Mouse (Mus musculus) right cerebral cortex, postnatal 36 days (tissue): ENCODE results near the gene Mdp1.

Experiments
- DNase-seq, 2 experiments: peaks; one replicate each; pipeline ENCODE4 v3.0.0; 2022; ENCODE audit warnings: low spot score in 2 of 2, mixed read lengths in 1 of 2

Mdp1 gene

DNA sequence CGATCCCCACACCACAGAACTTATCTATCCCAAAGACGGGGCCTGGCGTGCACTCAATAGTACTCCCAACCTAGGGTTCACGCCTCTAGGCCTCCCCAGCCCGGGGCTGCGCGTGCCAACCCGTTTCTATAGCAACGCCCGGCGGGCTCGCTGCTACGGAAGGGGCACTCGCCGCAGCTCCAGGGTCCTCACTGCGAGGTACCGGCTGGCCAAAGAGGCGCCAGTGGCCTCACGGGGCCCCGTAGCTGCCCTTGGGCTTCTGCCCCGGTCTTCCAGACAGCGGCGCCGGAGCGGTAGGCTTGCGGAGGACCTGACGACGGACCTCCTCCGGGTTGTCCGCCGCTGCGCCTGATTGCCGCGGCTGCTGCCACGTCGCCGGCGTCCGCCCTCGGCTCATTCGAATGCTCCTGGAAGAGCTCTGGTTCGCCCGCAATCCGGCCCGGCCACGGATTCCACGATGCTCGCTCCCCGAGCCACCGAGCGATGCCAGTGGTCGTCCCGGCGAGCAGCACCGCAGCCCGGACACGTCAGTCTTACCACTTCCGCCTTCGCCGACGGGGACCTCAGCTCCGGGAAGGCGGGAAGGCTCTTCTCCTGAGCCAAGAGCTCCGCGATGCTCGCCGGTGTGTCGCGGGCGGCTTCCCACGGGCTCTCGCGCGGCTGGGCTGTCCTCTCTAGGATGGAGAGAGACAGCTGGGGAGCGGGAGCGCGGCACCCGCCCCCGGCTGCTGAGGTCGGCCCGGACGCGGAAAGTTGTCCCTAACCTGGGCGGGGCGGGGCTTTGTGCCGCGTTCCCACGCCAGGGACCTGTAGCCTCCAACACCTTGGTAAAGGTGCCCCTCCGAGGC, 17.0 kb downstream of the Mdp1 start, which contains the start of gene Tm9sf1:
Gene Tm9sf1 (minus strand): TSS at position 747 of the 848 bp plus-strand sequence.
- peak; percentile 82 to 83 for DNase-seq

DNA sequence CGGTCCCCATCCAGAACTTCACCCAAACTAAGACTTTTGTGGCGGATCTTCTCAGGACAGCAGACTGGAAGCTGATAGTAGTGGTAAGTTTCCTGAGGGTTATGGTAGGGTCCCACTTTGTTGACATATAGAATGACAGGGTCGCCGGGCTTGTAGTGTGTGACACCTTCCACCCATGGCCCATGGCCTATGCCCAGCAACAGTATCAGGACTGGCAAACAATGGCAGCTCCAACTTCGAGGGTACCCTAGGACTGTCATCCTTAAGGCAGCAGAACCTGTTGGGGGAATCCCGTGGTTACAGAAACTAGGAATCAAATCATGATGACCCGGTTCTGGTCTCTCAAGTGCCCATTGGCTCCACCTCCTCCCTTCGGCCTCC, 17.6 kb downstream of the Mdp1 start:
- DNase-seq = no peak

DNA sequence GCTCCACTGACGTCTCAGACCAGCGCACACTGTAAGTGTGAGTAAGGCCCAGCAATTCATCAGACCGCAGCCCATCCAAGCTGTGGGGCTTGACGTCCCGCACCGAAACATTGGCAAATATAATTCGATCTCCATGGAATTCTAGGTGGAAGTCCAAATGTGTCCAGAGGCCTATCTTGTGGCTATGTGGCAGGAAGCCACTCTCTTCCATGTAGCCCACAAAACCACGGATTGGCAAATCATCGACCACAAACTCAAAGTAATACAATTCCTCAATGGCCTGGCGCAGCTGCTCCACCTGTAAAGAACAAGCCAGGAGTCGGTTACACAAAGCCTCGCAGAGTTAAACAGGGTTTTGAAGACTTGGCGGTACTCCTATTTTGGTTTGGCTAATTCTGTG, 19.0 kb downstream of the Mdp1 start:
- DNase-seq = no peak

DNA sequence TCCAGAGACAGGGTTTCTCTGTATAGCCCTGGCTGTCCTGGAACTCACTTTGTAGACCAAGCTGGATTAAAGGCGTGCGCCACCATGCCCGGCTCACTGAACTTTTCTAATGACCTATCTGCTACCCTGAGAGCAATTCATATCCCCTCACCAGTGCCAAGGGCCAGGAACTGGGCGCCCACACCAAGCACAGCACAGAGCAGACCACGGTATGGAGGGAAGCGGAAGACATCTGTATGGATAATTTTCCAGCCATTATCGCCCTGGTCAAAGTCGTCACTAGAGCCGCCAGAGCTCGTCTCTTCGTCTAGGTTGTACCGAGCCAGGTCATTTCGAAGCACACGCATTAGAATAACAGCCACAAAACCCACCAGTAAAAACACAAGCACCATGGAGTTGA, 19.5 kb downstream of the Mdp1 start:
- no peak for DNase-seq

DNA sequence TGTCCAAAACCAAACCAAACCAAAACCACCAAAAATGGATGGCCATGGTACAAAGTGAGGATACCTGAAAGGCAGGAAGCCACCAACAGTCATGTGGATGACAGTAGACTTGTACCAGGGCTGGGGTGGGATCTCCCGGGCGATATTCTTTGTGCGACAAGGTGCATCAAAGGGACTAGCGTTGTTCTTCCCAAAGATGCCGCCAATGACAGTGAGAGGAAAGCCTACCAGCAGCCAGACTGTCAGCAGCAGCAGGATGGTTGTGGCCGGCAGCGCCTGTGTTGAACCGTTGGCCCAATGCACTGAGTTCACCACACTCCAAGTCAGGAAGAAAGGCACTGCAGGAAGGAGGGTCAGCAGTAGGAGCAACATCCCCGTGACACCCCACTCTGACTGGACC, 22.5 kb downstream of the Mdp1 start, which contains the start of gene Gm49378:
Gene Gm49378 (minus strand): TSS at position 101 of the 400 bp plus-strand sequence.
- DNase-seq = no peak

DNA sequence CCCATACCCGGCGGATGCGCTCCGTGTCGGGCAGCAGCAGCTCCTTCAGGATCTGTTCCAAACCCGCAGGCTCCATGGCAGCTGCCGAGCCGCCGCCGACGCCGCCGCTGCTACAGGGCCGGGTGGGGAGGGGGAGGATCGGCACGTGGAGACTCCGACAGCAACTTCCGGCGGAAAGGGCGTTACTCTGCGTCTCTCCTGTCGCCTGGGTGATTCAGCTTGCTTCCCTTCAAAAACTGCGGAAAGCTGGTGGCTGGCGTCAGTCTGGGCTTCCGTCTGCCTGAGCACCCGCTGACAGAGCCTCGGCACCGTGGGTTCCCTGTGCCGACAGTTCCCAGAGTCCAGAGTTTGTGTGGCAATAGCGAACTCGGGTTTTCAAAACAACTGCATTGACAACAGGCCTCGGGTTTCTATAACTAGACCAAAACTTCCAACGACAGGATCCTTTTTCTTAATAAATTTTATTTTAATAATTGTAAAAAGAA, 24.7 kb downstream of the Mdp1 start, which contains the start of gene Ipo4:
Gene Ipo4 (minus strand): TSS at position 435 of the 485 bp plus-strand sequence.
- peak; percentile 84 to 90 for DNase-seq

DNA sequence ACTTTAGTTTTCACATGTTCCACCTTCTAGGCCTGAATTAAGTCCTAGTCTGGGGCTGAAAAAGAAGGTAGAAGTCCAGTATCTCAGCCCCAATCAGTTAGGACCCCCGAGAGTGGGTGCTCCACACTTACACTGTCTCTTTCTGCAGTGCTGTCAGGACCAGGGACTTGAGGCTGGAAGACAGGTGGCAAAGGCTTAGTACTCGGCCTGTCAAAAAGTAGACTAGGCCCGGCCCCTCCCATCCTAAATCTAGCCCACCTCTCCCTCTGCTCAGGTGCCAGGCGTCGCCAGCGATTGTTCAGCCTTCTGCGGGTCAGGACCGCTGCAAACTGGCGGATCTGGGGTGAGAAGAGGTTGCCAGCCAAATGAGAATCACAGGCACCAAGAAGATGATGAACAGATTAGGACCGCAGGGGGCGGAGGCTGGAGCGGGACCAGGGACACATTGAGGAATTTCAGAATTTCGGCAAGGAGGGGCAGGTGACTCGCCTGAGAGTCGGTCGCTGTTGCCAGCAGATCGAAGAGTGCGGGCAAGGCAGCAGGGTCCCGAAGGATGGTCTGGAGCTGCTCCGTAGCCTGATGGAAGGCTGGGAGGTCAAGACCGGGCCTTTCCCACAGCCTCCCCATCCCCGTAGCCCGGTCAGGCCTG, 25.3 kb downstream of the Mdp1 start:
- peak; percentile 15 to 17 for DNase-seq

DNA sequence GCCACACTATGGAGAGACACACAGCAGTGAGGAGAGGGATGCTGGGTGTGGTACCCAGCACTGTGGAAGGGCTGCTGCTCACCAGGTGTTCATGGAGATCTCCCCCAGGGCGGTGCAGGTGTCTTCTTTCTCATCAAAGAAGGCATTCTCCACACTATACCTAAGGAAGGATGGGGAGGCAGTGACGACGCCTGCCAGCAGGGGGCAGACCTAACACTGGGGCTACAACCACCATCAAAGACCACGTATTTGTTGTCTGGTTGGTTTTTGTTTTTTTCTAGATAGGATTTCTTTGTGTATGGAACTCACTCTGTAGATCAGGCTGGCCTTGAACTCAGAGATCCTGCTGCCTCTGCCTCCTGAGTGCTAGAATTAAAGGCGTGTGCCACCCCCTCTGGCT, 31.0 kb downstream of the Mdp1 start:
- DNase-seq = no peak

DNA sequence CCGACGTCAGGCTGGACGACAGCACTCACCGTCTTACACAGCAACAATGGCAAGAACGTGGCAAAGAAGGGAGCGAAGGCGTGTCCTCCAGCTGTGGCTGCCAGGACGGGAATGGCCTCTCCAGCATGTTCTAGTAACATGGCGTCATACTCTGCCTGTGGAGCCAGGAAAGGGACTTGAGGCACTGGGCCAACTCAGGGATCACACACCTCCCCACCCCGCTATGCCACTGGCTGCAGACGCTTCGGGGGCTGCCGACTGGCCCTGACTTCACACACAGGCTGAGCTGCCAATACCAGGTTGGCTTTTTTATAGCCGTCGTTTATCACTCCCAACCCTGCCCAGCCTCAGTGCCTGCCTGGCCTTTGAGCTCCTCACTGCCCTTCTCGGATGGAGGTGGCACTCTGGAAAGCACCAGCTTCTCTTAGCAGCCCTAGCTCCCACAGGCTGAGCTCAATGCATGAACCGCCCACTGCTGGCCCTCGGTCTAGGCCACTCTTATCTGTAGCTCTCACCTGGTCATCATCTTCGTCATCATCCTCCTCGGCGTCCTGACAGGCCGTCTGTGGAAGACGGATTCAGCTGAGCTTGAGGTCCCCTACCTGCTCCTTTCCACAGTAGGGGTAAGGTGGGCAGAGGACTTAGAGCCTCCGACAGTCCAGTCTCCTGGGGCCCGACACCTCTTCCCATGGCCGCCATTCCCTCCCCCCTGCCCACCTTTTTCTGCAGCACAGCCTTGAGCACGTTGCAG, 32.1 kb downstream of the Mdp1 start:
- no peak for DNase-seq

DNA sequence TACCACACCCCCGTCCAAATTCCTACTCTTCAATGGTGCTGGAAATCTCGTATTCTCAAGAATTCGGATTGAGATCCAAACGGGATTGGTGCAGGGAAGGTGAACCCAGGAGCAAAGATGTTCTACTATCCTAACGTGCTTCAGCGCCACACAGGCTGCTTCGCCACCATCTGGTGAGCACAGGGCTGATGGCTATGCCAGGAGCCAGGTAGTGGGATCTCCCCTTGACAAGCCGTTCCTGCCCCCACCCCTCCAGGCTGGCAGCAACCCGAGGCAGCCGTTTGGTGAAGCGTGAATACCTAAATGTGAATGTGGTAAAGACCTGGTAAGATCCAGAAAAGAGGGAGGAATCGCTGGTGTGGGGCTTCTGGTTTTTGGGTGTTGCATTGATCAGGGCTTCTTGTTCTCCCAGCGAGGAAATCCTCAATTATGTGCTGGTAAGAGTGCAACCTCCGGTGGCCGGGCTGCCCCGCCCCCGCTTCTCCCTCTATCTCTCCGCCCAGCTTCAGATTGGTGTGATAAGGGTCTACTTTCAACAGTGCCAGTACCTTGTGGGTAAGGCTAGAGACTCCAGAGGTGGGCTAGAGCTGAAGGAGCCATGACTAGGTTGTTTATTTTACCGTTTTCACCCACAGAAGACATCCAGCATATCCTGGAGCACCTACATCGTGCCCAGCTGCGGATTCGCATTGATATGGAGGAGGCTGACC, 41.7 kb downstream of the Mdp1 start:
- no peak for DNase-seq

DNA sequence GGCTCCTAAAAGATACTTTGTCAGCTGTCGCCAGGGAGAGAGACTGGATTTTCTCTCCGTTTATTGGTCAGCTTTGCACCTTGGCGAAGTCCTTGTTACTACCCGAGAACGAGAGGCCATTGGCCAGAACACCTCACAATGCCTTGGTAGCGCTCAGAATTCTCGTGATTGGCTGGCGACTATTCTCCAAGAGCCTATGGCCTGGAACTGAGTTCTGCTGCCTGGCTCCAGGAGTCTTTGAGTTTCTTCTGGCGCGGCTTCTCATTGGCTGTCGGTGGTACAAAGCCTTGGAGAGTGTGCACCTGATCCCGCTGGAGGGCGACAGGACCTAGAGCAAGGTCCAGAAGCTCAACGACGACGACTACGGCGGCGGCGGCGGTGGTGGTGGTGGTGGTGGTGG, 42.5 kb downstream of the Mdp1 start, which contains the start of gene Rec8:
Gene Rec8 (plus strand): TSS at position 216 of the 400 bp plus-strand sequence.
- no peak for DNase-seq

DNA sequence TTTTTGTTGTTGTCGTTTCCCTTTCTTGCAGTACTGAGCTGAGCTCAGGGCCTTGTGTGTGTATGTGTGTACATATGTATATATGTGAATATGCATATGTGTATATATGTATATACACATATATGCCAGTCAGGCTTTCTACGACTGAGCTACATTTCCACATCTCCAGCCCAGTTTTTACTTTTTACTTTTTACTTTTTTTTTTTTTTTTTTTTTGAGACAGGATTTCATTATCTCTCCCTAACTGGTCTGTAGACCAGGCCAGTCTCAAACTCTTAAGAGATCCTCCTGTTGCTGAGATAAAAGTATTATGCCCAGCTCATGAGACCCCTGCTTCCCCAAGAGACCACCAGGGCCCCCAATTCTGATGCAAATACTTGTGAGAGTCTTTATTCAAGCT, 43.5 kb downstream of the Mdp1 start:
- no peak for DNase-seq

DNA sequence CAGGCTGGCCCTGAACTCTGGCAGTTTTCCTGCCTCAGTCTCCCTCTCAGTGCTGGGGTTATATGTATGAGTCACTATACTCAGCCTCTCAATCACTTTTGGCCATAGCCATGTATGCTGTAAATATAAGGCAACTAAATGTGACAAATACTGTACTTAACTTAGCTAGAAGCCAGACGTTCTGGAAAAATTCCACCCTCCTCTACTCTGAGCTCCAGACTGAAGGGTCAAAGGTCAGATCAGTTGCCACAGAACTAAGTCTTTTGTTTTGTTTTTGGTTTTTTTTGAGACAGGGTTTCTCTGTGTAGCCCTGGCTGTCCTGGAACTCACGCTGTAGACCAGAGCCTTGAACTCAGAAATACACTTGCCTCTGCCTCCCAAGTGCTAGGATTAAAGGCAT, 44.4 kb downstream of the Mdp1 start:
- no peak for DNase-seq

DNA sequence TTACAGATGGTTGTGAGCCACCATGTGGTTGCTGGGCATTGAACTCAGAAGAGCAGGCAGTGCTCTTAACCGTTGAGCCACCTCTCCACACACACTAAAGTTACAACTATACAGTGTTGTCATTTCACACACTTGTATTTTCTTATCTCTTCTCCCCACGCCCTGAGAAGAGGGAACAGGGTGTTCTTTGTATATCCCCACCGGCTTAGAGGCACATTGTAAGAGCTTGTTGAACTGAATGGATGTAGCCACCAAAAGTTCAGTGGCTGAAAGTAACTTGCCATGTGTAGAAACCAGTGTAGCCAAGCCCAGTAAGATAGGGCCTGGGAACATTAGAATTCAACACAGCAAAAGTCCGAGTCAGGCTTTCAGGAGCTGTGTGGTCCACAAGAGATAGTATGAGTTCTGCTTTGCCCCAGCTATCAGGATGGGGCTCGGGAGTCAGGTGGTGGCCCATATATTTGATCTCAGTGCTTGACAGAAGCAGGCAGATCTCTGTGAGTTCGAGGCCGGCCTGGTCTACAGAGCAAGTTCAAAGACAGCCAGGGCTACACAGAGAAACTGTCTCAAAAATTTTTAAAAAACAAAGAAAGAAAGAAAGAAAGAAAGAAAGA, 45.6 kb downstream of the Mdp1 start:
- no peak for DNase-seq

DNA sequence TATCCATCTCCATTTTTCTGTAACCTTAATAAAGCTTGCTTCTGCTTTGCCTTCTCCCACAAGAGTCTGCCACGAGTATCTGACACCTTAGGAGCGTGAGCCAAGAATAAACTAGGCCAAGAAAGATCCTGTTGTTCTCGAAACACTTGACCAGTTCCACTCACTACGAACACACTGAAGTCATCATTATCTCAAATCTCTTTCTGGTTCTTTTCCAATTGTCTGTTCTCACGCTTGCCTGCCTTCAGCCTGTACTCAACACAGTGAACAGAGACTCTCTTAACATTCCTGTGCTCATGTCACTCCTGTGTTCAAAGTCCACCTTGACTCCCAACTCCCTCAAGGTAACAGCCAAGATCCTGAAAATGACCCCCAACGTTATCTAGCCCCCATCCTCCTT, 47.0 kb downstream of the Mdp1 start:
- no peak for DNase-seq

DNA sequence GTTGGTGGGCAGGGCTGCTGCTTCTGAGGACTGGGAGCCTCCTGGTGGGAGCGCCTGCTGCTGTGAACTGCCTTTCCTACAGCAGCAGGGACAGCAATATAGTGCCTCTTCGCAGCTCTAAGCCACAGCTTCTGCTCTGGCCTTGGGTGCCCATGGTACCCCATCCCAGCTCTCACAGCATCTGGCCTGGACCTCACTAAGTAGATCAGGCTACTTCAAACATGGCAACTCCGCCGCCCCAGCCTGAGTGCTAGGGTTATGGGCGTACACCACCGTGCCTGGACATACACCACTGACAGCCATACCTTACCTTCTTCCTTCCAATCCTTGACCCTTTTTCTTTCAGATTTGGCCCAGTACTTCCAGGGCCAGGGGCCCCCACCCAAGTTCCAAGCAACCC, 52.0 kb downstream of the Mdp1 start:
- DNase-seq = no peak
